Comparison of ENCODE assay signal across 30 mouse cellular contexts in genomic region chr3:68695321-68695720, GRCm38 (mm10). TPM values are rescaled to one million over a fixed set of nuclear protein-coding genes. Genes with fewer than 3 reads are reported as not detected.
"Had no signal": no experiment of that assay in that cellular context is flagged by ENCODE, and none has a peak within 500 bp of the region (broad histone marks: within the 10 kb centered on the region; RNA-seq: fewer than 3 reads in every experiment).

No protein-coding gene starts in this region.

- H3K27ac ChIP-seq: heart, embryonic 13.5 days; heart, embryonic 15.5 days; hindbrain, embryonic 13.5 days; hindbrain, embryonic 15.5 days; hindbrain, postnatal 0 days; kidney, embryonic 15.5 days; kidney, postnatal 0 days; layer of hippocampus, adult 2 months; limb, embryonic 13.5 days; limb, embryonic 15.5 days; liver, embryonic 13.5 days; liver, embryonic 15.5 days had no signal

- H3K4me1 ChIP-seq: heart, embryonic 15.5 days; liver, embryonic 13.5 days; liver, embryonic 15.5 days had no signal

- DNase-seq: forebrain, postnatal 0 days; gastrocnemius, postnatal 10 days; gastrocnemius, postnatal 25 days; heart, adult 18-20 months; heart, postnatal 14 days; heart, postnatal 36 days; kidney, adult 11 months; kidney, adult 2 months; kidney, adult 9 months; kidney, postnatal 14 days; kidney, postnatal 36 days; layer of hippocampus, adult 9-11 months; layer of hippocampus, postnatal 36 days; left cerebral cortex, postnatal 4 days; liver, embryonic 13.5 days had no signal

- H3K4me3 ChIP-seq: heart, embryonic 13.5 days; heart, embryonic 15.5 days; hindbrain, embryonic 13.5 days; hindbrain, embryonic 15.5 days; kidney, embryonic 15.5 days; layer of hippocampus, adult 2 months; limb, embryonic 13.5 days; limb, embryonic 15.5 days; liver, embryonic 13.5 days; liver, embryonic 15.5 days had no signal

- H3K9me3 ChIP-seq: heart, embryonic 13.5 days; heart, embryonic 15.5 days; hindbrain, embryonic 13.5 days; hindbrain, embryonic 15.5 days; kidney, embryonic 15.5 days; limb, embryonic 13.5 days; limb, embryonic 15.5 days; liver, embryonic 13.5 days; liver, embryonic 15.5 days had no signal

- H3K9ac ChIP-seq: forebrain, postnatal 0 days; heart, embryonic 13.5 days; heart, embryonic 15.5 days; hindbrain, embryonic 13.5 days; hindbrain, embryonic 15.5 days; kidney, embryonic 15.5 days; limb, embryonic 13.5 days; limb, embryonic 15.5 days; liver, embryonic 13.5 days; liver, embryonic 15.5 days had no signal

- H3K4me2 ChIP-seq: heart, embryonic 13.5 days; heart, embryonic 15.5 days; hindbrain, embryonic 13.5 days; hindbrain, embryonic 15.5 days; kidney, embryonic 15.5 days; limb, embryonic 13.5 days; limb, embryonic 15.5 days; liver, embryonic 13.5 days; liver, embryonic 15.5 days had no signal

- H3K36me3 ChIP-seq: heart, embryonic 13.5 days; heart, embryonic 15.5 days; hindbrain, embryonic 13.5 days; hindbrain, embryonic 15.5 days; kidney, embryonic 15.5 days; limb, embryonic 13.5 days; limb, embryonic 15.5 days; liver, embryonic 13.5 days; liver, embryonic 15.5 days had no signal

- H3K27me3 ChIP-seq: heart, embryonic 13.5 days; heart, embryonic 15.5 days; hindbrain, embryonic 13.5 days; hindbrain, embryonic 15.5 days; kidney, embryonic 15.5 days; limb, embryonic 13.5 days; limb, embryonic 15.5 days had no signal

- ATAC-seq: forebrain, postnatal 0 days; hindbrain, postnatal 0 days; intestine, embryonic 16.5 days had no signal

RNA-seq across cellular contexts. Expression of gene Il12a, which starts 4.9 kb away (rescaled TPM):
- total RNA-seq: forebrain, postnatal 0 days; hindbrain, postnatal 0 days; left cerebral cortex, postnatal 4 days; liver, adult 2 months had no signal
- polyA plus RNA-seq: forebrain, postnatal 0 days; gonadal fat pad, adult 2 months; heart, embryonic 13.5 days; heart, embryonic 15.5 days; hindbrain, embryonic 13.5 days; intestine, embryonic 14.5 days; intestine, embryonic 16.5 days; liver, adult 2 months had no signal
